Mouse (Mus musculus): Measurements from ENCODE around the gene Sema3g. TPM values are rescaled to one million over a fixed set of nuclear protein-coding genes. Genes with fewer than 3 reads are reported as not detected.

Gene Sema3g
- total and polyA plus RNA-seq, 3 experiments, result 0.04 to 0.25 TPM; not detected in 1

DNA sequence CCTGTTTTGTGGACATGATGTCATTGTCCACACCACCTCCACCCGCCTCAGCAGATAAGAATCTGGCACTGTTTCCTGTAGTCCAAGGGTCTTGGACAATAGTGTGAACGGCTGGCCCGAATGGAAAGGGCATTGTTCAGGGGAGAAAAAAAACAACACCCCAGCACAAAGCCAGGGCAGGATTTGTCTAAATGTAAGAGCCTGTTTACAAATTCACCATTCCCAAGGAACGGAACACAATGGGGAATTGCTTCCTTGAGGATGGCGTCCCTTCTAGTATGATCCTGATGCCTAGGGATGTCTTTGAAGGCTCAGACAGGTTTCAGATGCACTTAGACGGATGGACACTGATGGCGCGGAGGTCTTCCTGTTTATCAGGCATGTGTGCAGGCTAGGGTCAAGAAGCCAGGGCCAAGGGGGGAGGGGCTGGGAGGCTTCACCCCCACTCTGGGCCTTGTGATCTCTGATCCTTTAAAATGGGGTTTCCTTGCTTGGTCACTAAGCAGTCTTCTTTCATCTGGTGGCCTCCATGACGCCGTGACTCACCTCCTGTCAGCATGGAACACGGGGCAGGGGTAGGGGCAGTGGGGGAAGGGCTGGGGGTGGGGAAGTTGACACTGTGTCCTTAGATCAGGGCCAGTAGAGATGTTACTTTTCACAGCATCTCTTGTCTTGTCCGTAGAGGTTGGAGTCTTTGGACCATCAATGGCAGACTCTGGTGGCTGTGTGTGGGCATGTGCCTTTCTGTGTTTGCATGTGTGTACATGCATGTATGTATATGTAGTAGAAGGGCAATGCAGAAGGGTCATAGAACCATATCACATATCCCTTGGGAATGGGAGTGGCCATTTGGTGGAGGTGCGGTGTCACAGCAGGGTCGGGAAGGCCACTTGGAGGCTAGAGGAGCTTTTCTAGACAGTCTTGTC is 15.7 kb downstream of the Sema3g start:
- no peak for DNase-seq (ENCODE audit: low read depth, low spot score)
- Histone ChIP-seq H3K36me3 (ENCODE audit: control insufficient read depth in 1 of 2, insufficient read depth in 2 of 2, low read length in 2 of 2) (no peaks in the 10 kb centered on the region), H3K27me3 (ENCODE audit: control insufficient read depth in 1 of 2, insufficient read depth in 2 of 2, low read length in 2 of 2) (peaks cover 4 to 5% of the 10 kb centered on the region in 2 experiments), H3K79me2 (ENCODE audit: control insufficient read depth, insufficient read depth, low read length, poor library complexity) (no peaks in the 10 kb centered on the region), H3K4me3 (ENCODE audit: control insufficient read depth in 1 of 2, insufficient read depth in 1 of 2, low read depth in 2 of 2, low read length in 2 of 2) (no peak overlapping the region), H3K9me3 (replicated peaks; ENCODE audit: insufficient read depth, low read length) (no peaks in the 10 kb centered on the region), H3K4me1 (ENCODE audit: control insufficient read depth in 1 of 2, insufficient read depth in 2 of 2, low read length in 2 of 2) (no peaks in the 10 kb centered on the region), H3K9ac (ENCODE audit: control insufficient read depth, low read depth, low read length, poor library complexity, severe bottlenecking) (no peak overlapping the region), H3K27ac (ENCODE audit: control insufficient read depth, low read depth, low read length) (no peak overlapping the region)
- no peak for TF ChIP-seq MYB (IDR thresholded peaks at IDR 0.05; ENCODE audit: low read depth, low read length)
- no peak for TF ChIP-seq BHLHE40 (IDR thresholded peaks at IDR 0.05; ENCODE audit: borderline replicate concordance, low read depth, low read length)
- TF ChIP-seq HCFC1 (IDR thresholded peaks at IDR 0.05; ENCODE audit: low read depth, low read length), result no peak
- no peak for TF ChIP-seq CHD1 (IDR thresholded peaks at IDR 0.05; ENCODE audit: low read depth, low read length)
- TF ChIP-seq SIN3A (IDR thresholded peaks at IDR 0.05; ENCODE audit: low read length), result no peak

DNA sequence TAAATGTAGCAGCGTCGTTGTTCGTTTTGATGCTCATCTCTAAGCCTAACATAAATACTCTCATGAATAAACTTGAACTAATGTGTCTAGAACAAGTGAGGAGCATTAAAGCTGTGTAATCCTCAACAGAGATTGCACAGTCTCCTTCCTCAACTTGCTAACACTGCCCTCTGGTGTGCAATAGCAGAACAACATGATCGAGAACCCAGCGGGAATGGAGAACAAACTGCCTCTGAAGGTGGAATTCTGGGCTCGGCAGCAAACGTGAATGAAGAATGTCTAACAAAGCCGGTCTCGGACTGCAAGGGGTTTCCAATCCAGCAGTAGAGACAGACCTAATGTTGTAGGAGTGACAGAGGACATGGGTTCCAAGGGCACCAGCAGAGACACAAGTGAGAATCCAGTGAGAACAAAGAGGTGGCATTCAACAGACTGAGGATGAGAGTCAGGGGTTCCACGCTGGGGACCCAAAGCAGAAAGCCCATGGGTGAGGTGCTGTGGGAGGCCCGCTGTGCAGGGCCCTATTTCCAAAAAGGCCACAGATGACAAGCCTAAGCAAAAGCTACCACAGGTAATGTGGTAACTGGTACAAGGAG is 16.4 kb downstream of the Sema3g start:
- Histone ChIP-seq H3K36me3 (ENCODE audit: control insufficient read depth in 1 of 2, insufficient read depth in 2 of 2, low read length in 2 of 2) (no peaks in the 10 kb centered on the region), H3K4me3 (ENCODE audit: control insufficient read depth in 1 of 2, insufficient read depth in 1 of 2, low read depth in 2 of 2, low read length in 2 of 2) (peak overlapping the region; percentile 4 to 42; a peak in 2 of 4 replicates), H3K9me3 (replicated peaks; ENCODE audit: insufficient read depth, low read length) (no peaks in the 10 kb centered on the region), H3K27ac (ENCODE audit: control insufficient read depth, low read depth, low read length) (no peak overlapping the region), H3K27me3 (ENCODE audit: control insufficient read depth in 1 of 2, insufficient read depth in 2 of 2, low read length in 2 of 2) (peaks cover 4 to 5% of the 10 kb centered on the region in 2 experiments), H3K79me2 (ENCODE audit: control insufficient read depth, insufficient read depth, low read length, poor library complexity) (no peaks in the 10 kb centered on the region), H3K4me1 (ENCODE audit: control insufficient read depth in 1 of 2, insufficient read depth in 2 of 2, low read length in 2 of 2) (no peaks in the 10 kb centered on the region), H3K9ac (ENCODE audit: control insufficient read depth, low read depth, low read length, poor library complexity, severe bottlenecking) (peak overlapping the region; percentile 33)
- peak; percentile 63 to 90 (median 88) for TF ChIP-seq CTCF (IDR thresholded peaks at IDR 0.05 in 2 of 3, conservative IDR thresholded peaks at IDR 0.05 in 1 of 3; ENCODE audit: control insufficient read depth in 1 of 3, insufficient read depth in 1 of 3, low read depth in 2 of 3, low read length in 3 of 3, poor library complexity in 1 of 3, severe bottlenecking in 1 of 3)
- TF ChIP-seq USF2 (IDR thresholded peaks at IDR 0.05; ENCODE audit: borderline replicate concordance in 1 of 2, insufficient read depth in 1 of 2, low read depth in 1 of 2, low read length in 2 of 2), result no peak
- no peak for TF ChIP-seq ZKSCAN1 (IDR thresholded peaks at IDR 0.05; ENCODE audit: low read depth, low read length)
- TF ChIP-seq RAD21 (IDR thresholded peaks at IDR 0.05; ENCODE audit: low read depth, low read length), result peak; percentile 74
- TF ChIP-seq E2F4 (IDR thresholded peaks at IDR 0.05; ENCODE audit: borderline replicate concordance, low read depth, low read length), result no peak
- TF ChIP-seq ZC3H11A (IDR thresholded peaks at IDR 0.05; ENCODE audit: low read depth, low read length), result 0 out of 2 replicates have a peak, but pooled peaks have one; percentile 34
- TF ChIP-seq SMC3 (IDR thresholded peaks at IDR 0.05; ENCODE audit: low read depth, low read length), result peak; percentile 84
- peak; percentile 71 for TF ChIP-seq RCOR1 (IDR thresholded peaks at IDR 0.05; ENCODE audit: low read depth, low read length)
- no peak for TF ChIP-seq EP300 (IDR thresholded peaks at IDR 0.05; ENCODE audit: low read depth in 1 of 2, low read length in 2 of 2)
- TF ChIP-seq ETS1 (IDR thresholded peaks at IDR 0.05; ENCODE audit: low read depth, low read length), result no peak
- peak; percentile 78 for DNase-seq (ENCODE audit: low read depth, low spot score)
